Mouse (Mus musculus) embryonic facial prominence, embryonic 10.5 days (tissue): Measurements from ENCODE around the gene Bricd5. TPM values are rescaled to one million over a fixed set of nuclear protein-coding genes. Genes with fewer than 3 reads are reported as not detected.
A peak's percentile ranks its signal among the peaks of the same experiment; 100 is the strongest.

Experiments used
- DNase-seq: peaks from one replicate; pipeline ENCODE4 v3.0.0-alpha.2; 2017; ENCODE audit warnings: low spot score
- H3K27ac ChIP-seq: fragments of 300-500 bp; sonication (generic); replicated peaks from 2 replicates; pipeline ENCODE4 v1.5.1; 2016; ENCODE audit warnings: mild to moderate bottlenecking
- H3K27me3 ChIP-seq: fragments of 300-500 bp; sonication (generic); replicated peaks from 2 replicates; pipeline ENCODE4 v1.6.1; 2016; ENCODE audit warnings: low read depth, mild to moderate bottlenecking; ENCODE audit not compliant: poor library complexity, severe bottlenecking
- H3K36me3 ChIP-seq: fragments of 300-500 bp; sonication (generic); replicated peaks from 2 replicates; pipeline ENCODE4 v1.6.1; 2016; ENCODE audit warnings: mild to moderate bottlenecking, moderate library complexity
- H3K4me1 ChIP-seq: fragments of 300-500 bp; sonication (generic); 2 replicates; pipeline ENCODE4 v1.6.1; 2016
- H3K4me3 ChIP-seq: fragments of 300-500 bp; sonication (generic); 2 replicates; pipeline ENCODE4 v1.5.1; 2016; ENCODE audit warnings: mild to moderate bottlenecking, moderate library complexity
- H3K9me3 ChIP-seq: fragments of 300-500 bp; sonication (generic); 2 replicates; pipeline ENCODE4 v1.6.1; 2016; ENCODE audit warnings: mild to moderate bottlenecking
- WGBS: fragments of 180-500 bp; shearing (Covaris S2); methylation state at CpG from one replicate; pipeline ENCODE4 v1.1.7; 2016; 5-methylcytosine and 5-hydroxymethylcytosine counted together
- polyA plus RNA-seq: library from polyadenylated mRNA; unstranded; fragments of >200 nt; fragmentation: Nextera tagmentation; extraction: Ambion mirVana; gene quantifications from 2 replicates; pipeline ENCODE4 v1.2.1, GENCODE M21; 2016

Gene Bricd5
- polyA plus RNA-seq, 1 experiment from 2014 or later = 0.36 TPM

DNA sequence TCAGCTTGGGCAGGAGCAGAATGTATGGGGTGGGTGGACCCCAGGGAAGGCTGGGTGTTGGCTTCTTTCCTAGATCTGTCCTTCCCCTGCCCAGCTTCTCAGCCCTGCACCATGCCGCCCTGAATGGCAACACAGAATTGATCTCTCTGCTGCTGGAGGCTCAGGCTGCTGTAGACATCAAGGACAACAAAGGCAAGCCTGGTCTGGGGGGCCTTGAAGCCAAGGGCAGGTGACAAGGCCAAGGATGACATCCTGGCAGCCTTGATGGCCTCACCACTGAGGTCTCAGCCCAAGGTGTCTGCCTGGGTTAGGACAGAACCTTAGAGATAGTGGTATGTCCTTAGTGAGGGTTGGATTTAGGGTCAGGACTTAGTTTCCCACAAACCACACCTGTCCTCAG lies 22.3 kb downstream of the Bricd5 start:
- WGBS = 84% methylated on average over 1 of the region's 1 CpGs
- H3K27ac ChIP-seq = no peak overlapping the region
- H3K27me3 ChIP-seq = peaks cover 1% of the 10 kb centered on the region; the same call in 1 of the 2 replicates
- DNase-seq = no peak
- H3K4me1 ChIP-seq = 0 out of 2 replicates have a peak, but pooled peaks cover 10% of the 10 kb centered on the region
- H3K4me3 ChIP-seq = no peak overlapping the region
- H3K9me3 ChIP-seq = no peaks in the 10 kb centered on the region
- H3K36me3 ChIP-seq = peaks cover 19% of the 10 kb centered on the region

DNA sequence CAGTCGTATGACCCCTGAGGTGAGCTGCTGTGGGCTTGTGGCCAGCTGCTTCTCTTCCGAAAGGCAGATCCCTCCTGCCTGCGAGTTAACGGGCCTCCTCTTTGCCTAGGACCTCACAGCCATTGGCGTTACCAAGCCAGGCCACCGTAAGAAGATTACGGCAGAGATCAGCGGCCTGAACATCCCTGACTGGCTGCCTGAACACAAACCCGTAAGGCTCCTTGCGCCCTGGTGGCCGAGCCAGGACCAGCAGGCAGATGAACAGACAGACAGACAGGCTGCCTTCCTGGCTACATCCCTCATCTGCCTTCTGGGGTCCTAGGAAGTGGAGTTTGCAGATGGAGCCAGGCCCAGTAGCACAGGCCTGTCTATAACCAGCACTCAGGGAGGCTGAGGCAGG lies 28.5 kb downstream of the Bricd5 start:
- H3K9me3 ChIP-seq = no peaks in the 10 kb centered on the region
- H3K4me1 ChIP-seq = peaks cover 10% of the 10 kb centered on the region
- WGBS = 41% methylated on average over 11 of the region's 11 CpGs
- no peak overlapping the region for H3K4me3 ChIP-seq
- DNase-seq = peak; percentile 25
- H3K27ac ChIP-seq = no peak overlapping the region
- H3K36me3 ChIP-seq = peaks cover 67% of the 10 kb centered on the region
- H3K27me3 ChIP-seq = peaks cover 19% of the 10 kb centered on the region

DNA sequence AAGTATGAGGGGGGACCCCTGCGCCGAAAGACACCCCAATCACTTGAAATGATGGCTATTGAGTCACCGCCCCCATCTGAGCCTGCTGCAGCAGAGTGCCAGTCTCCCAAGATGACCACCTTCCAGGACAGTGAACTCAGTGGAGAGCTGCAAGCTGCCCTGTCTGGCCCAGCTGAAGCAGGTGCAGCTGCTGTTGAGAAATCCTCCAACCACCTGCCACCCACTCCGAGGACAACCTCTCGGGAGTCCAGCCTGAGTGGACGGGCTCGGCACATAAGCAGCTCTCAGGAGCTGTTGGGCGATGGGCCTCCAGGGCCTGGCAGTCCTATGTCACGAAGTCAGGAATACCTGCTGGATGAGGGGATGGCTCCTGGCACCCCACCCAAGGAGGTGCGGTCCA lies 30.4 kb downstream of the Bricd5 start:
- peaks cover 22% of the 10 kb centered on the region for H3K27me3 ChIP-seq
- H3K4me3 ChIP-seq = no peak overlapping the region
- H3K36me3 ChIP-seq = peaks cover 79% of the 10 kb centered on the region
- WGBS = 93% methylated on average over 10 of the region's 10 CpGs
- no peak overlapping the region for H3K27ac ChIP-seq
- peaks cover 13% of the 10 kb centered on the region for H3K4me1 ChIP-seq
- no peaks in the 10 kb centered on the region for H3K9me3 ChIP-seq
- DNase-seq = no peak

DNA sequence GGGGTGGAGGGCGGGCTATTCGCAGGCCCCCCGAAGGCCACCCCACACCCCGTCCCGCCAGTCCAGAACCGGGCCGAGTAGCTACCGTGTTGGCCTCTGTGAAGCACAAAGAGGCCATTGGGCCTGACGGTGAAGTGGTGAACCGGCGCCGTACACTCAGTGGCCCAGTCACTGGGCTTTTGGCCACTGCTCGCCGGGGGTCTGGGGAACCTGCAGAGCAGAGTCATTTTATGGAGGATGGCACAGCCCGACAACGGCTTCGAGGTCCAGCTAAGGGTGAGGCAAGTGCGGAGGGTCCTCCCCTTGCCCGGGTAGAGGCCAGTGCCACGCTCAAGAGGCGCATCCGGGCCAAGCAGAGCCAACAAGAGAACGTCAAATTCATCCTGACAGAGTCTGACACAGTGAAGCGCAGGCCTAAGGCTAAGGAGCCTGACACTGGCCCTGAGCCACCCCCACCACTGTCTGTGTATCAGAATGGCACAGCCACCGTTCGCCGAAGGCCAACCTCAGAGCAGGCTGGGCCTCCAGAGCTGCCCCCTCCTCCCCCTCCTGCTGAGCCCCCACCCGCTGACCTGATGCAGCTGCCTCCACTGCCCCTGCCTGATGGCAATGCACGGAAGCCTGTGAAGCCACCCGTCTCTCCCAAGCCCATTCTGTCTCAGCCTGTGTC lies 31.7 kb downstream of the Bricd5 start:
- DNase-seq = no peak
- Histone ChIP-seq H3K27me3 (peaks cover 22% of the 10 kb centered on the region), H3K4me1 (peaks cover 13% of the 10 kb centered on the region), H3K27ac (0 out of 2 replicates have a peak overlapping the region, but pooled peaks have one; percentile 7), H3K4me3 (no peak overlapping the region), H3K36me3 (peaks cover 92% of the 10 kb centered on the region), H3K9me3 (no peaks in the 10 kb centered on the region)
- WGBS = 90% methylated on average over 30 of the region's 30 CpGs

DNA sequence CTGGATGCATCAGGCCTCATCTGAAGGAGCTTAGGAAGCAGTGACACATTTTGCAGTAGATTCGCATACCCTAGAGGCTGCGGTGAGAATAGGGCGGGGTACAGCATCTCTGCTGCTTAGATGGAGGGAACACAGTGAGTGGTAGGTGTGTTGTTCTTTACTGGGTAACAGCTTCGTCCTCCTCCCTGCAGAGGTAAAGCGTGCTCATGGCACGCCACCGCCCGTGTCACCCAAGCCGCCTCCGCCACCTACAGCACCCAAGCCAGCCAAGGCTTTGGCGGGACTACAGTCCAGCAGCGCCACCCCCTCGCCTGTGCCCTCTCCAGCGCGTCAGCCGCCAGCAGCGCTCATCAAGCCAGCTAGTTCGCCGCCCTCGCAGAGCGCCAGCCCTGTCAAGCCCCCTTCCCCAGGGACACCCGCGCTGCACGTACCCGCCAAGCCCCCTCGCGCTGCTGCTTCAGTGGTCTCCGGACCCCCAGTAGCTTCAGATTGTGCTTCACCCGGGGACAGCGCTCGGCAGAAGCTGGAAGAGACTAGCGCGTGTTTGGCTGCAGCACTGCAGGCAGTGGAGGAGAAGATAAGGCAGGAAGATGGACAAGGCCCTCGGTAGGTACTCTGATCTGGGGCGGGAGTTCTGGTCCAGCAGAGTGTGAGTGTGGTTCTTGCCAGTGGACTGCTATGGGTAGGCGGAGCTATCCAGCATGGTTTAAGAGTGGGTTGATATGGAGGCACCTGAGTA lies 32.8 kb downstream of the Bricd5 start:
- DNase-seq = peak; percentile 33
- H3K4me3 ChIP-seq = peak overlapping the region; percentile 44
- 27% methylated on average over 36 of the region's 36 CpGs for WGBS
- H3K27me3 ChIP-seq = peaks cover 22% of the 10 kb centered on the region
- peak overlapping the region; percentile 4; the same call in 1 of the 2 replicates for H3K27ac ChIP-seq
- peaks cover 13% of the 10 kb centered on the region for H3K4me1 ChIP-seq
- H3K36me3 ChIP-seq = peaks cover 94% of the 10 kb centered on the region
- H3K9me3 ChIP-seq = no peaks in the 10 kb centered on the region

DNA sequence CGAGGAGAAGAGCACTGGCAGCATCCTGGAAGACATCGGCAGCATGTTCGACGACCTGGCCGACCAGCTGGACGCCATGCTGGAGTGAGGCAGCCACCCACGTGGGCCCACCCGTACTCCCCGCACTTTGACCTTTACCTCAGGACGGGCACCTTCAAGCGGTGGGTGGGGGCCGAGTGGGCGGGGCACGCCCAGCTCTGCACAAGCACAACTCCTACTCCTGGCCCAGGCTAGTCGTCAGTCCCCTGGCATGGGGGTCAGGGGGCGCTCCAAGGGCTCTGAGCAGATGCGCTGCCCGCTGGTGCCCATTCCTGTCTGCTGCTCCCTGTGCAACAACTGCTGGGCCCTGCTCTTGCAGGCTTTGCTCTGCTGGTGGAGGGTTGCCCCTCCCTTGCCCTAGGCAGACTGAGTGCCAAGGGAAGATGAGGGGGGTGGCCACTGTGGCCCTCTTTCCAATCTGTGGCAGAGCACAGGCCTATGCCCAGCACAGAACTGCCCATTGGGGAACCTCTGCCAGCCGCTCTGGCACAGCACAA lies 33.5 kb downstream of the Bricd5 start:
- Histone ChIP-seq H3K27me3 (peaks cover 22% of the 10 kb centered on the region), H3K27ac (no peak overlapping the region), H3K4me1 (peaks cover 13% of the 10 kb centered on the region), H3K4me3 (0 out of 2 replicates have a peak overlapping the region, but pooled peaks have one; percentile 8), H3K9me3 (no peaks in the 10 kb centered on the region), H3K36me3 (peaks cover 95% of the 10 kb centered on the region)
- DNase-seq = peak; percentile 31
- WGBS = 51% methylated on average over 19 of the region's 19 CpGs

DNA sequence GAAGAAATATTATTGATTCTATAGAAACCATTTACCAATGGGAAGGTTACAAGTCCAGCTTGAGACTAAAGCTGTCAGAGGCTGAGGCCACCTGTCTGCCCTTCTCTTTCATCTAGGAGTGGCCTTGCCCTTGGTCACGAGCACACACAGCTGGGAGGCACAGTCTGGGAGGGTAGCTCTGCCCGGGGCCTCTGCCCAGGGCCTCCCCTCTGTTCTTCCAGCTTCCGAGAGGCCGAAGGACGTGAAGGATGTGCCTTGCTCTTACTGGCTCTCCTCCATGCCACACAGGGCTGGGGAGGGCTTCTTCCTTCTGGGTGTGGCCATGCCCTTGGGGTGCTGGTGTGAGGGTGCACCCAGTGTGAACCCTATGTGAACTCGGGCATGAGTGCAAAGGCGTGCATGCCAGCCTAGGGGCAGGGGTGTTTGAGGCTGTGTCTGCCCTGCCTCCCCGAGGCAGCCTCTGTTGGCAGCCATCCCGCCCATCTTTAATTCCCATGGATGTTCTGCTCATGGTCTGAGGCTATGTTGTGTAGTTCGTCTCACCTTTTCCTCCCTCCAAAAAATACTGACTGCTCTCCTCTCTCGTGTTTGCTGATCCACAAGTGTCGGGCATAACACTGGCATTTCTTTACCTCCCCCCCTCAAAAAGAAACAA lies 34.2 kb downstream of the Bricd5 start:
- Histone ChIP-seq H3K27me3 (peaks cover 22% of the 10 kb centered on the region), H3K27ac (no peak overlapping the region), H3K9me3 (no peaks in the 10 kb centered on the region), H3K4me1 (peaks cover 13% of the 10 kb centered on the region), H3K36me3 (peaks cover 98% of the 10 kb centered on the region), H3K4me3 (no peak overlapping the region)
- 87% methylated on average over 12 of the region's 12 CpGs for WGBS
- no peak for DNase-seq

DNA sequence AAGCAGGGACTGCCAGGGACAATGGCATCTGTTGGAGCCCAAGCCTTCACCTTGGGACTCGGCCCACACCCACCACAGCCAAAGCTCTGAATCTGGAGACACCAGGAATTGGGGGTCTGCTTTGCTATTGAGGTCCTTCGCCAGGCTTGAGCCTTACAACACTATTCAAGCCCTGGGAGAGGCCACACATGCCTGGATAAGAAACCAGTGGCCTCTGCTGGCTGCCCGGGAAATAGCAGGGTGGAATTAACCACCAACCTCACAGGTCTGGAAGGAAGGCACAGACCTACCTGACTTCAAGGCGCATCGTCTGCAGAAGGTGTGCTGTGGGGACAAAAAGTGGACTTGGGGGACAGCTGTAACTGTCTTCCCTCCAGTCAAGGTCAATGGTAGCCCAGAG lies 39.9 kb downstream of the Bricd5 start:
- Histone ChIP-seq H3K27ac (no peak overlapping the region), H3K36me3 (peaks cover 100% of the 10 kb centered on the region), H3K4me3 (peak overlapping the region; percentile 14; the same call in 1 of the 2 replicates), H3K4me1 (no peaks in the 10 kb centered on the region), H3K27me3 (no peaks in the 10 kb centered on the region), H3K9me3 (no peaks in the 10 kb centered on the region)
- peak; percentile 60 for DNase-seq
- WGBS = 64% methylated on average over 5 of the region's 5 CpGs

DNA sequence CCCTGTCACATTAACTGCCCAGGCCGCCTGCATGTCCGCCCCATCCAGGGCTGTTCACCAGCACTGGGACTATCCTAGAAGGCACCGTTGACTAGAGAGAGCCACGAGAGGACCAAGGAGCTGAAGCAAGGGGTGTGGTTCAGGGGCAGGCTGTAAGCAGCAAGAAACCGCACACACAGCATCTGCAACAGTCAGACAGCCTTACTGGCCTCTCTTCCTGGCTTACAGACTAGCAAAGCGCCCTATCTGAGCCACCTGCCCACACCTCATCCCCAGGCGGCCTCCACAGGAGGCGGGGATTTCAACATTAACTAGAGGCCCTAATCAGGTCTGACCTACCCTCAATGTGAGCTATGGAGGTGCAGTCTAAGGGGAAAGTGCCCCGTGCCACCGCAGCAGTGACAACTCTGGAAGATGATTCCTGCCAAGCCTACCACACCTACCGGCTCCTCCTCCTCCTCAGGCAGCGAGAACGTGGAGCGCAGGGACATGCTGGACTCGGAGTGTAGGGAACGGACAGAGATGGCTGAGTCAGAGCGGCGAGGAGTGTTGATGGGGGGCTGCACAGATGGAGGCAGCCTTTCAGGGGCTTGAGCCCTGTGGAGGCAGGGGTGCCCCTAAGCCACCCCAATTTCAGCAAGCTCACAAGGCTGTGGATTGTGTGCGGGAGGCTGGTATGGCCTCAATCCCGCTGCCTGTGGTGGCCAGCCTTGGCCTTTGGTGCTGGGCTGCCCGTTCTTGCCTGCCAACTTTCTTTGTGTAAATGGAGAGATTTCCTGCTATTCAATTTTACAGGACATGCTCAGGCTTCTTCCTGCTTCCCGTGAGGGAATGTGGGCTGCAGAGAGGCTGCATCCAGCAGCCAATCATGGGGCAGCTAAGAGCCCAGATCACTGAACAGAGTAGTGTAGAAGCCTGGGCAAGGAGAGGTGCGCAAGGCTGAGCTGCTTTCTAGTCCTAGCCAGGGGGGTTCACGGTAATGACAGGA lies 40.9 kb downstream of the Bricd5 start:
- no peak for DNase-seq
- no peaks in the 10 kb centered on the region for H3K4me1 ChIP-seq
- no peaks in the 10 kb centered on the region for H3K27me3 ChIP-seq
- 90% methylated on average over 24 of the region's 24 CpGs for WGBS
- H3K36me3 ChIP-seq = peaks cover 100% of the 10 kb centered on the region
- no peaks in the 10 kb centered on the region for H3K9me3 ChIP-seq
- no peak overlapping the region for H3K27ac ChIP-seq
- peak overlapping the region; percentile 11; the same call in 1 of the 2 replicates for H3K4me3 ChIP-seq

DNA sequence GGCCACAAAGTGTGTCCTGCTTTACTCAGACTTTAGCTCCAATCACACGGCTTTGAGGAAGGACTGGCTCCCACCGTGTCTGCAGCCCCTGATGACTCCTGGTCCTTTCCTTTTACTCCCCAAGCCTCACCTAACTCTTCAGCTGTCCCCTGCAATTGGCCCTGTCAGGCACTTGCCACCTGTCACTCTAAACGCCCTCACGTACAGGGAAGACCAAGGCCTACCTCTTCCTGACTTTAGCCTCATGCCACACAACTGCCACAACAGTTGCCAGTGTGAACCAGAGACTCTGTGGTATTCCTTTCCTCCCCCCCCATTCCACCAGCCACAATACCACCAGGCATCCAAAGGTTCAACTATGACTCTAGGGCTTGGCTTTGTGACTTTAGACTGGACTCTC lies 46.8 kb downstream of the Bricd5 start:
- 92% methylated on average over 4 of the region's 4 CpGs for WGBS
- no peak overlapping the region for H3K27ac ChIP-seq
- peaks cover 88% of the 10 kb centered on the region for H3K36me3 ChIP-seq

DNA sequence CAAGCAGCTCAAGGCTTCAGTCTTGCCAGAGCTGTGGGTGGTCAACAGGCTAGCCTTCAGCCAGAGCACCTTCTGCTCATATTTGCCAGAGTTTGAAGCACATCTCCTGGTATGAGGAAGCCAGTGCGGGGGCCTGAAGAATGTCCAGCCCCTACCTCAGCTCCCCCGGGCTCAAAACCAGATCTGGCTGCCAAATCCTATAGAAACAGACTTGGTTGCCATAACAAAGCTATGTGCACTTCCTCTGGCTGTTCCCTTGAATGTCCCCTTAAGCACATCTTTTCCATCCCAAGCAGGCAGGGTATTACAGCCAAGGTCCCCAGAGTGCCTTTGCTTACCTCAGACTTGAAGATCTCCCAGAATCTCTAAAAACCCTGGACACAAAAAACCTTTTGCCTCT lies 51.0 kb downstream of the Bricd5 start:
- Histone ChIP-seq H3K9me3 (no peaks in the 10 kb centered on the region), H3K36me3 (peaks cover 57% of the 10 kb centered on the region), H3K4me1 (peaks cover 25% of the 10 kb centered on the region), H3K4me3 (no peak overlapping the region), H3K27ac (no peak overlapping the region), H3K27me3 (no peaks in the 10 kb centered on the region)
- no peak for DNase-seq
- WGBS = 86% methylated on average over 2 of the region's 2 CpGs

More for the DNA sequence above, 46.8 kb downstream of the Bricd5 start:
- no peaks in the 10 kb centered on the region for H3K27me3 ChIP-seq
- H3K9me3 ChIP-seq = no peaks in the 10 kb centered on the region
- H3K4me1 ChIP-seq = peaks cover 4% of the 10 kb centered on the region; the same call in 1 of the 2 replicates
- no peak overlapping the region for H3K4me3 ChIP-seq
- no peak for DNase-seq
